Mouse (Mus musculus): Measurements from ENCODE around the gene Rab31.

DNA sequence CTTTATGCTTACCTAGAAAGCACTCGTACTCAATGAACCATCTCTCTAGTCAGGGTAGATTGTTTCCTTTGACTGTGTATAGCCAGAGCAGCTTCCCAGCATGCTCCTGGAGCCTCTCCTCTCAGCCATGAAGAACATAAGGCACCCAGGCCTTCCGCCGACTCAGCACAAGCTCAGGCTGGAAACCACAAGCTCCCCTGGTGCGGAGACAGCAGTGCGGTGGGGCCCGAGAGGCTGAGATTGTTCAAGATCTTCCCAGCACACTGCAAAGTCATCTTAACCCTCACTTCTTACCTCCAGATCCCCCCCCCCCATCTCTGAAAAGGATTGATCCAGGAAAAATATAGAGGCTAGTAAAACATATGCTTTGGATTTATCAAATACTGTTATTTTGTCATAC lies 122.0 kb downstream of the Rab31 start:
- no peak for TF ChIP-seq POLR2A (IDR thresholded peaks at IDR 0.05; ENCODE audit: low read depth, low read length)
- no peak for TF ChIP-seq CTCF (conservative IDR thresholded peaks at IDR 0.05; ENCODE audit: insufficient read depth, insufficient read length, low read depth, low read length)
